21 mouse cellular contexts compared by ENCODE assay signal in genomic region chr14:103814015-103814691, GRCm38 (mm10). TPM values are rescaled to one million over a fixed set of nuclear protein-coding genes. Genes with fewer than 3 reads are reported as not detected.
A peak's percentile ranks its signal among the peaks of the same experiment; 100 is the strongest.
DNase-seq lines count a peak whose midpoint lies in the region; ATAC-seq and TF ChIP-seq lines count a peak whose summit lies in the region.
"Had no signal": no experiment of that assay in that cellular context is flagged by ENCODE, and none has a peak within 500 bp of the region (broad histone marks: within the 10 kb centered on the region; RNA-seq: fewer than 3 reads in every experiment).

No protein-coding gene starts in this region.

- no peak overlapping the region for H3K4me2 ChIP-seq in heart, embryonic 13.5 days
- H3K4me2 ChIP-seq in liver, embryonic 15.5 days, result no peak overlapping the region
- no peak overlapping the region for H3K4me2 ChIP-seq in kidney, embryonic 16.5 days (replicated peaks; ENCODE audit: low read depth, low read length)
- H3K4me2 ChIP-seq: forebrain, embryonic 12.5 days; hindbrain, embryonic 15.5 days; limb, embryonic 13.5 days; lung, embryonic 15.5 days had no signal

- no peaks in the 10 kb centered on the region for H3K9me3 ChIP-seq in heart, embryonic 13.5 days
- H3K9me3 ChIP-seq in ES-E14 (ENCODE audit: control insufficient read depth, insufficient read depth, low read depth, low read length), result no peaks in the 10 kb centered on the region
- H3K9me3 ChIP-seq in liver, embryonic 15.5 days (replicated peaks), result no peaks in the 10 kb centered on the region
- H3K9me3 ChIP-seq in kidney, embryonic 16.5 days (ENCODE audit: low read length), result no peaks in the 10 kb centered on the region
- H3K9me3 ChIP-seq: forebrain, embryonic 12.5 days; hindbrain, embryonic 15.5 days; limb, embryonic 13.5 days; lung, embryonic 15.5 days had no signal

- H3K36me3 ChIP-seq in heart, embryonic 13.5 days, result no peaks in the 10 kb centered on the region
- no peaks in the 10 kb centered on the region for H3K36me3 ChIP-seq in ES-E14 (ENCODE audit: control insufficient read depth, insufficient read depth, low read length, poor library complexity, severe bottlenecking)
- H3K36me3 ChIP-seq in liver, embryonic 15.5 days (replicated peaks), result no peaks in the 10 kb centered on the region
- no peaks in the 10 kb centered on the region for H3K36me3 ChIP-seq in kidney, embryonic 16.5 days (ENCODE audit: insufficient read depth, low read length)
- H3K36me3 ChIP-seq: hindbrain, embryonic 15.5 days; limb, embryonic 13.5 days; lung, embryonic 15.5 days had no signal

- no peak for DNase-seq in heart, postnatal 25 days (ENCODE audit: low spot score)
- no peak for DNase-seq in ES-E14 (ENCODE audit: low read depth, low spot score)
- peak; percentile 22 for DNase-seq in c-Kit-positive CD71-positive TER-119-positive erythroid progenitor cells, embryonic 14.5 days (ENCODE audit: low spot score)
- DNase-seq in retina, postnatal 1 day, result no peak
- no peak for DNase-seq in cerebellum, postnatal 10 days
- DNase-seq: adrenal gland, adult 2 months; B cell, adult 2 months; cerebellum, adult 18-20 months; gastrocnemius, postnatal 14 days; heart, postnatal 36 days; kidney, postnatal 10 days; layer of hippocampus, postnatal 36 days had no signal

- no peaks in the 10 kb centered on the region for H3K27me3 ChIP-seq in heart, embryonic 13.5 days (replicated peaks)
- no peaks in the 10 kb centered on the region for H3K27me3 ChIP-seq in liver, embryonic 15.5 days
- H3K27me3 ChIP-seq in kidney, embryonic 16.5 days (ENCODE audit: insufficient read depth, low read length), result no peaks in the 10 kb centered on the region
- H3K27me3 ChIP-seq: forebrain, embryonic 12.5 days; hindbrain, embryonic 15.5 days; limb, embryonic 13.5 days; lung, embryonic 15.5 days had no signal

- peak overlapping the region; percentile 16; the same call in 1 of the 2 replicates for H3K27ac ChIP-seq in heart, embryonic 13.5 days (replicated peaks)
- no peak overlapping the region for H3K27ac ChIP-seq in ES-E14 (ENCODE audit: insufficient read depth, low read depth, low read length, poor library complexity, severe bottlenecking)
- no peak overlapping the region for H3K27ac ChIP-seq in liver, embryonic 15.5 days (replicated peaks)
- no peak overlapping the region for H3K27ac ChIP-seq in kidney, embryonic 16.5 days (ENCODE audit: low read length)
- H3K27ac ChIP-seq: forebrain, embryonic 12.5 days; hindbrain, embryonic 15.5 days; limb, embryonic 13.5 days; lung, embryonic 15.5 days had no signal

- intact Hi-C loops in heart, postnatal 25 days (cut with DNase I), result loop anchor here (2.0 to 10.0 kb wide), 2 partner anchors 23 to 89 kb away; no protein-coding TSS in a partner anchor

- in situ Hi-C loops in ES-E14 (cut with MboI; ENCODE audit: low sequenced_read_pairs in 2 of 2, unreplicated experiment in 2 of 2), result no loop called here

- WGBS in heart, embryonic 13.5 days, result 52% methylated on average over 10 of the region's 10 CpGs
- 36% methylated on average over 10 of the region's 10 CpGs for WGBS in liver, embryonic 15.5 days (ENCODE audit: insufficient replicate concordance)
- 57% methylated on average over 10 of the region's 10 CpGs for WGBS in kidney, embryonic 16.5 days

- ATAC-seq in heart, embryonic 13.5 days (ENCODE audit: extremely low read depth, insufficient number of reproducible peaks, low FRiP score, low TSS enrichment), result no peak
- peak; percentile 64 for ATAC-seq in liver, embryonic 15.5 days (ENCODE audit: insufficient read depth)
- no peak; the same call in 1 of the 2 replicates for ATAC-seq in kidney, embryonic 16.5 days (ENCODE audit: low FRiP score, low TSS enrichment)
- ATAC-seq: intestine, embryonic 16.5 days; midbrain, embryonic 16.5 days had no signal

- no peak overlapping the region for H3K4me3 ChIP-seq in heart, embryonic 13.5 days
- no peak overlapping the region for H3K4me3 ChIP-seq in ES-E14 (ENCODE audit: insufficient read depth in 1 of 2, low read depth in 1 of 2, low read length in 2 of 2, poor library complexity in 1 of 2, severe bottlenecking in 1 of 2)
- H3K4me3 ChIP-seq in liver, embryonic 15.5 days (replicated peaks), result no peak overlapping the region
- no peak overlapping the region for H3K4me3 ChIP-seq in kidney, embryonic 16.5 days (ENCODE audit: low read length)
- H3K4me3 ChIP-seq: forebrain, embryonic 12.5 days; hindbrain, embryonic 15.5 days; limb, embryonic 13.5 days; lung, embryonic 15.5 days had no signal

- no peak overlapping the region for H3K9ac ChIP-seq in heart, embryonic 13.5 days
- no peak overlapping the region for H3K9ac ChIP-seq in ES-E14 (ENCODE audit: insufficient read depth, low read depth, low read length, poor library complexity, severe bottlenecking)
- no peak overlapping the region for H3K9ac ChIP-seq in liver, embryonic 15.5 days
- H3K9ac ChIP-seq in kidney, embryonic 16.5 days (replicated peaks; ENCODE audit: low read length), result no peak overlapping the region
- H3K9ac ChIP-seq: forebrain, embryonic 12.5 days; hindbrain, embryonic 15.5 days; limb, embryonic 13.5 days; lung, embryonic 15.5 days had no signal

- H3K4me1 ChIP-seq in heart, embryonic 13.5 days, result peaks cover 15% of the 10 kb centered on the region; the same call in 1 of the 2 replicates
- H3K4me1 ChIP-seq in ES-E14 (ENCODE audit: control insufficient read depth in 2 of 2, insufficient read depth in 2 of 2, low read length in 2 of 2, poor library complexity in 1 of 2), result no peaks in the 10 kb centered on the region
- H3K4me1 ChIP-seq in liver, embryonic 15.5 days (replicated peaks), result peaks cover 5% of the 10 kb centered on the region; the same call in 1 of the 2 replicates
- no peaks in the 10 kb centered on the region for H3K4me1 ChIP-seq in kidney, embryonic 16.5 days (ENCODE audit: insufficient read depth, low read length)
- H3K4me1 ChIP-seq: forebrain, embryonic 12.5 days; hindbrain, embryonic 15.5 days; lung, embryonic 15.5 days had no signal

TF ChIP-seq in ES-E14, 5 proteins besides CTCF, POLR2A, EP300 and RAD21:
- TF ChIP-seq MAFK (IDR thresholded peaks at IDR 0.05; ENCODE audit: insufficient read depth, low read depth, low read length) (0 out of 2 replicates have a peak, but pooled peaks have one; percentile 26), HCFC1 (IDR thresholded peaks at IDR 0.05; ENCODE audit: borderline replicate concordance, insufficient read depth, low read length) (no peak)

RNA-seq across cellular contexts. Expression of gene Ednrb, which starts 30.0 kb away (rescaled TPM):
- polyA plus RNA-seq in heart, embryonic 13.5 days (2015; fragmentation: Nextera tagmentation; extraction: Ambion mirVana), result 102 and 107 TPM in 2 replicates
- total RNA-seq in heart, postnatal 25 days (2021), result 10 to 100 TPM; 15.9 to 20.4 TPM
- total RNA-seq in ES-E14 (2012; rRNA removed), result 0.11 and 0.18 TPM in 2 replicates
- polyA plus RNA-seq in liver, embryonic 15.5 days (2015; fragmentation: Nextera tagmentation; extraction: Ambion mirVana), result 5.9 and 7.0 TPM in 2 replicates
- polyA plus RNA-seq in kidney, embryonic 16.5 days (2015; fragmentation: Nextera tagmentation; extraction: Ambion mirVana), result 52.7 and 57.7 TPM in 2 replicates
